Mouse (Mus musculus) CH12.LX (cell line): ENCODE measurements around the gene Itgb2.

ENCODE experiments used
- CHD1 ChIP-seq: IDR thresholded peaks from 2 replicates; pipeline ENCODE4 v1.6.1; 2012; ENCODE audit warnings: low read depth, low read length, improper control_type of control experiment, inconsistent platforms
- KAT2A ChIP-seq: IDR thresholded peaks from 2 replicates; pipeline ENCODE4 v1.6.1; 2012; ENCODE audit warnings: low read length, improper control_type of control experiment, inconsistent platforms; ENCODE audit not compliant: insufficient replicate concordance
- MAFK ChIP-seq: IDR thresholded peaks from 2 replicates; pipeline ENCODE4 v1.6.1; 2011; ENCODE audit warnings: low read length, improper control_type of control experiment; ENCODE audit not compliant: insufficient replicate concordance
- TBP ChIP-seq: conservative IDR thresholded peaks from 2 replicates; pipeline ENCODE4 v1.6.1; 2011; ENCODE audit warnings: low read depth, low read length, improper control_type of control experiment

- TF ChIP-seq CHD1 (no peak), MAFK (no peak), TBP (no peak), KAT2A (no peak)
Measured at GRCm38 (mm10) chr10:77491585-77491984, 38.5 kb upstream of the Itgb2 start.
